Mouse (Mus musculus): ENCODE data around the gene 4930415O20Rik. TPM values are rescaled to one million over a fixed set of nuclear protein-coding genes. Genes with fewer than 3 reads are reported as not detected.
A peak's percentile ranks its signal among the peaks of the same experiment; 100 is the strongest.

The 4930415O20Rik gene
- polyA plus RNA-seq, 1 experiment from 2014 or later = 0.73 TPM

- peak overlapping the region; percentile 72 for H3K9ac ChIP-seq (ENCODE audit: low read depth, low read length)
- H3K27me3 ChIP-seq (ENCODE audit: control insufficient read depth, insufficient read depth, low read length) = peaks cover 62% of the 10 kb centered on the region
- no peak for ATAC-seq (replicated peaks; ENCODE audit: insufficient number of reproducible peaks, low FRiP score, low TSS enrichment)
- WGBS (ENCODE audit: insufficient replicate concordance) = under 1% methylated on average over 25 of the region's 25 CpGs
- H3K36me3 ChIP-seq (ENCODE audit: control insufficient read depth, insufficient read depth, low read length) = no peaks in the 10 kb centered on the region
- no peak overlapping the region for H3K27ac ChIP-seq (ENCODE audit: low read depth, low read length)
- peaks cover 34% of the 10 kb centered on the region for H3K4me1 ChIP-seq (ENCODE audit: control insufficient read depth, insufficient read depth, low read length)
- H3K4me2 ChIP-seq = peak overlapping the region; percentile 88
- no peaks in the 10 kb centered on the region for H3K9me3 ChIP-seq (replicated peaks; ENCODE audit: control insufficient read depth, low read length)
- peak overlapping the region; percentile 59 for H3K4me3 ChIP-seq (ENCODE audit: low read depth, low read length)
Measured at GRCm38 (mm10) chr15:98633822-98634470, 63.1 kb downstream of the 4930415O20Rik start.

- Histone ChIP-seq H3K9ac (ENCODE audit: low read depth, low read length) (peak overlapping the region; percentile 72), H3K4me3 (ENCODE audit: low read depth, low read length) (peak overlapping the region; percentile 59), H3K27ac (ENCODE audit: low read depth, low read length) (no peak overlapping the region), H3K27me3 (ENCODE audit: control insufficient read depth, insufficient read depth, low read length) (peaks cover 63% of the 10 kb centered on the region), H3K9me3 (replicated peaks; ENCODE audit: control insufficient read depth, low read length) (no peaks in the 10 kb centered on the region), H3K4me1 (ENCODE audit: control insufficient read depth, insufficient read depth, low read length) (peaks cover 29% of the 10 kb centered on the region), H3K36me3 (ENCODE audit: control insufficient read depth, insufficient read depth, low read length) (no peaks in the 10 kb centered on the region), H3K4me2 (peak overlapping the region; percentile 88)
- peak; percentile 47 for ATAC-seq (replicated peaks; ENCODE audit: insufficient number of reproducible peaks, low FRiP score, low TSS enrichment)
- 1% methylated on average over 48 of the region's 65 CpGs for WGBS (ENCODE audit: insufficient replicate concordance)
Measured at GRCm38 (mm10) chr15:98634541-98635081, 63.8 kb downstream of the 4930415O20Rik start.

GRCm38 (mm10) chr15:98635291-98635841 lies 64.6 kb downstream of the 4930415O20Rik start:
- WGBS (ENCODE audit: insufficient replicate concordance) = under 1% methylated on average over 21 of the region's 21 CpGs

GRCm38 (mm10) chr15:98636517-98636916 lies 65.7 kb downstream of the 4930415O20Rik start:
- no peaks in the 10 kb centered on the region for H3K9me3 ChIP-seq (replicated peaks; ENCODE audit: control insufficient read depth, low read length)
- no peak for ATAC-seq (replicated peaks; ENCODE audit: insufficient number of reproducible peaks, low FRiP score, low TSS enrichment)
- peaks cover 17% of the 10 kb centered on the region for H3K4me1 ChIP-seq (ENCODE audit: control insufficient read depth, insufficient read depth, low read length)
- H3K9ac ChIP-seq (ENCODE audit: low read depth, low read length) = no peak overlapping the region
- 52% methylated on average over 5 of the region's 5 CpGs for WGBS (ENCODE audit: insufficient replicate concordance)
- peaks cover 46% of the 10 kb centered on the region for H3K27me3 ChIP-seq (ENCODE audit: control insufficient read depth, insufficient read depth, low read length)
- no peak overlapping the region for H3K27ac ChIP-seq (ENCODE audit: low read depth, low read length)
- H3K4me3 ChIP-seq (ENCODE audit: low read depth, low read length) = no peak overlapping the region
- H3K36me3 ChIP-seq (ENCODE audit: control insufficient read depth, insufficient read depth, low read length) = no peaks in the 10 kb centered on the region
- H3K4me2 ChIP-seq = no peak overlapping the region

More at GRCm38 (mm10) chr15:98635291-98635841, 64.6 kb downstream of the 4930415O20Rik start:
- ATAC-seq (replicated peaks; ENCODE audit: insufficient number of reproducible peaks, low FRiP score, low TSS enrichment) = no peak
- Histone ChIP-seq H3K27me3 (ENCODE audit: control insufficient read depth, insufficient read depth, low read length) (peaks cover 57% of the 10 kb centered on the region), H3K4me2 (peak overlapping the region; percentile 88), H3K9ac (ENCODE audit: low read depth, low read length) (peak overlapping the region; percentile 72), H3K9me3 (replicated peaks; ENCODE audit: control insufficient read depth, low read length) (no peaks in the 10 kb centered on the region), H3K27ac (ENCODE audit: low read depth, low read length) (no peak overlapping the region), H3K4me1 (ENCODE audit: control insufficient read depth, insufficient read depth, low read length) (peaks cover 25% of the 10 kb centered on the region), H3K36me3 (ENCODE audit: control insufficient read depth, insufficient read depth, low read length) (no peaks in the 10 kb centered on the region), H3K4me3 (ENCODE audit: low read depth, low read length) (peak overlapping the region; percentile 59)

GRCm38 (mm10) chr15:98637155-98637554 lies 66.4 kb downstream of the 4930415O20Rik start:
- Histone ChIP-seq H3K4me2 (no peak overlapping the region), H3K27ac (ENCODE audit: low read depth, low read length) (no peak overlapping the region), H3K4me1 (ENCODE audit: control insufficient read depth, insufficient read depth, low read length) (peaks cover 12% of the 10 kb centered on the region), H3K9ac (ENCODE audit: low read depth, low read length) (no peak overlapping the region), H3K9me3 (replicated peaks; ENCODE audit: control insufficient read depth, low read length) (no peaks in the 10 kb centered on the region), H3K36me3 (ENCODE audit: control insufficient read depth, insufficient read depth, low read length) (peaks cover 3% of the 10 kb centered on the region; the same call in 1 of the 2 replicates), H3K4me3 (ENCODE audit: low read depth, low read length) (no peak overlapping the region), H3K27me3 (ENCODE audit: control insufficient read depth, insufficient read depth, low read length) (peaks cover 39% of the 10 kb centered on the region)
- WGBS (ENCODE audit: insufficient replicate concordance) = 45% methylated on average over 3 of the region's 3 CpGs
- no peak for ATAC-seq (replicated peaks; ENCODE audit: insufficient number of reproducible peaks, low FRiP score, low TSS enrichment)

Other genes starting within 250 kb of the 4930415O20Rik start
- not detected in 2 replicates for gene Olfr284, start 230.0 kb upstream of the 4930415O20Rik start, polyA plus RNA-seq (2014; fragmentation: Nextera tagmentation; extraction: Ambion mirVana)
- not detected in 2 replicates for gene Olfr283, start 190.1 kb upstream of the 4930415O20Rik start, polyA plus RNA-seq (2014; fragmentation: Nextera tagmentation; extraction: Ambion mirVana)
- not detected in 2 replicates for gene Olfr282, start 139.8 kb upstream of the 4930415O20Rik start, polyA plus RNA-seq (2014; fragmentation: Nextera tagmentation; extraction: Ambion mirVana)
- gene Olfr281, start 118.4 kb upstream of the 4930415O20Rik start, polyA plus RNA-seq (2014; fragmentation: Nextera tagmentation; extraction: Ambion mirVana) = not detected in 2 replicates
- gene OR5BS1P, start 101.1 kb upstream of the 4930415O20Rik start, polyA plus RNA-seq (2014; fragmentation: Nextera tagmentation; extraction: Ambion mirVana) = not detected in 2 replicates
- not detected in 2 replicates for gene Lalba, start 88.3 kb upstream of the 4930415O20Rik start, polyA plus RNA-seq (2014; fragmentation: Nextera tagmentation; extraction: Ambion mirVana)
- gene Olfr279, start 78.6 kb upstream of the 4930415O20Rik start, polyA plus RNA-seq (2014; fragmentation: Nextera tagmentation; extraction: Ambion mirVana) = not detected in 2 replicates
- gene Kansl2, start 36.7 kb upstream of the 4930415O20Rik start, polyA plus RNA-seq (2014; fragmentation: Nextera tagmentation; extraction: Ambion mirVana) = 75.9 and 77.5 TPM in 2 replicates
- gene Ccnt1, start 81 bp upstream of the 4930415O20Rik start, polyA plus RNA-seq (2014; fragmentation: Nextera tagmentation; extraction: Ambion mirVana) = 38.1 and 42.3 TPM in 2 replicates
- 24.5 and 34.8 TPM in 2 replicates for gene Adcy6, start 39.1 kb downstream of the 4930415O20Rik start, polyA plus RNA-seq (2014; fragmentation: Nextera tagmentation; extraction: Ambion mirVana)
- gene Cacnb3, start 59.8 kb downstream of the 4930415O20Rik start, polyA plus RNA-seq (2014; fragmentation: Nextera tagmentation; extraction: Ambion mirVana) = 9.8 and 9.9 TPM in 2 replicates
- gene Ddx23, start 91.9 kb downstream of the 4930415O20Rik start, polyA plus RNA-seq (2014; fragmentation: Nextera tagmentation; extraction: Ambion mirVana) = 11.2 and 19.6 TPM in 2 replicates
- gene Rnd1, start 106.5 kb downstream of the 4930415O20Rik start, polyA plus RNA-seq (2014; fragmentation: Nextera tagmentation; extraction: Ambion mirVana) = 1.2 and 1.6 TPM in 2 replicates
- gene Ccdc65, start 137.2 kb downstream of the 4930415O20Rik start, polyA plus RNA-seq (2014; fragmentation: Nextera tagmentation; extraction: Ambion mirVana) = 0.23 and 0.37 TPM in 2 replicates
- gene Fkbp11, start 157.2 kb downstream of the 4930415O20Rik start, polyA plus RNA-seq (2014; fragmentation: Nextera tagmentation; extraction: Ambion mirVana) = 20.4 and 21.1 TPM in 2 replicates
- gene Arf3, start 192.2 kb downstream of the 4930415O20Rik start, polyA plus RNA-seq (2014; fragmentation: Nextera tagmentation; extraction: Ambion mirVana) = 22.8 and 30.7 TPM in 2 replicates
- not detected in 2 replicates for gene Wnt10b, start 207.1 kb downstream of the 4930415O20Rik start, polyA plus RNA-seq (2014; fragmentation: Nextera tagmentation; extraction: Ambion mirVana)
- gene Wnt1, start 218.9 kb downstream of the 4930415O20Rik start, polyA plus RNA-seq (2014; fragmentation: Nextera tagmentation; extraction: Ambion mirVana) = not detected in 2 replicates
- gene Ddn, start 238.5 kb downstream of the 4930415O20Rik start, polyA plus RNA-seq (2014; fragmentation: Nextera tagmentation; extraction: Ambion mirVana) = 0.11 and 0.25 TPM in 2 replicates